Comparison of ENCODE assay signal across 11 mouse cellular contexts in the genomic region with DNA sequence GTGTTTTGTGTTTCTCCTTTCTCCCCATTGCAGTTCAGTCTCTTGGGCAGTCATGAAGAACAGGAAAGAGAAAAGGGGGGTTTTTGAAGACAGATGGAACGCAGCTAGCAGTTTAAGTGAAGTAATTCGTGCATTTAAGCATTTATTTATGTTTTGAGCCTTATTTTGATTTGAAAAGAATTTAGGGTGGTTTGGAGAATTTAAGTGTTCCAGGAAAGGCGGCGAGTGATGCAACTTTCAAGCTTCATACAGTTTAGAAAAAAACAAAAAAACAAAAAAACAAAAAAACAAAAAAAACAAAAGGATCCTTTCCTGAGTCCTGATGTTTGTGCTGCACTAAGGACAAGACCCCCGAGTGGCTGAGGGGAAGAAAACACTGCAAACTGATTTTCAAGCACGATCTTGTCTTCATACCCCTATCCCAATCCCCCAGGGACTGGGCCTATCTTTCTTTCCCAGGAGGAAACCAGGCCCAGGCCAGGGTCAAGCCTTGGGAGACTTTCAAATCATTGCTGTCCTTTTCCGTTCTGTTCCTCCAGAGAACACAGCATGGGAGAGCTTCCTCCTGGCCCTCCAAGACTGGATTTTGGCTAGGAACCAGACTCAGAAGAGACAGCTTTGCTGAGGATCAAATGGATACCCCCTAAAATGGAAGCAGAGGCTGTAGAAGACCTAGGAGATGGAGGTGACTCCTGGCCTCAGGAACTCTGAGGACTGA. TPM values are rescaled to one million over a fixed set of nuclear protein-coding genes. Genes with fewer than 3 reads are reported as not detected.
DNase-seq lines count a peak whose midpoint lies in the region; ATAC-seq and TF ChIP-seq lines count a peak whose summit lies in the region.
"Had no signal": no experiment of that assay in that cellular context is flagged by ENCODE, and none has a peak within 500 bp of the region (broad histone marks: within the 10 kb centered on the region; RNA-seq: fewer than 3 reads in every experiment).

No protein-coding gene starts in this region.

- H3K36me3 ChIP-seq in testis, adult 2 months (ENCODE audit: control insufficient read depth, insufficient read depth, low read length): no peaks in the 10 kb centered on the region
- no peaks in the 10 kb centered on the region for H3K36me3 ChIP-seq in stomach, embryonic 16.5 days (ENCODE audit: control insufficient read depth, insufficient read depth, low read length)

- no peaks in the 10 kb centered on the region; the same call in 1 of the 2 replicates for H3K9me3 ChIP-seq in stomach, embryonic 16.5 days (replicated peaks; ENCODE audit: control insufficient read depth, low read length)

- no peaks in the 10 kb centered on the region for H3K27me3 ChIP-seq in testis, adult 2 months (ENCODE audit: control insufficient read depth, insufficient read depth, low read length)
- H3K27me3 ChIP-seq in stomach, embryonic 16.5 days (ENCODE audit: control insufficient read depth, insufficient read depth, low read length): no peaks in the 10 kb centered on the region

- no peak for DNase-seq in gastrocnemius, adult 2 months
- DNase-seq in gastrocnemius, adult 8-10 months (ENCODE audit: low spot score in 2 of 2): no peak
- DNase-seq in testis, postnatal 10 days (ENCODE audit: low spot score): no peak
- DNase-seq in kidney, postnatal 10 days: peak; percentile 63
- no peak for DNase-seq in gastrocnemius, adult 18-20 months (ENCODE audit: low spot score)
- no peak for DNase-seq in thymus, adult 18-20 months

- no peak for TF ChIP-seq CTCF in gastrocnemius, adult 2 months (IDR thresholded peaks at IDR 0.05)
- no peak for TF ChIP-seq CTCF in testis, adult 2 months (IDR thresholded peaks at IDR 0.05; ENCODE audit: control insufficient read depth, insufficient read depth, insufficient replicate concordance, low read depth, low read length)

- 70% methylated on average over 7 of the region's 7 CpGs for WGBS in stomach, embryonic 16.5 days

- H3K4me1 ChIP-seq in testis, adult 2 months (ENCODE audit: control insufficient read depth, insufficient read depth, low read length): peaks cover 16% of the 10 kb centered on the region
- peaks cover 24% of the 10 kb centered on the region for H3K4me1 ChIP-seq in stomach, embryonic 16.5 days (ENCODE audit: control insufficient read depth, insufficient read depth, low read length)

- TF ChIP-seq POLR2A in testis, adult 2 months (IDR thresholded peaks at IDR 0.05; ENCODE audit: control insufficient read depth, low read depth, low read length): no peak

- no peak for ATAC-seq in stomach, embryonic 16.5 days (ENCODE audit: insufficient read depth, low FRiP score)

- H3K4me2 ChIP-seq in stomach, embryonic 16.5 days (ENCODE audit: low read depth, low read length): no peak overlapping the region

- H3K9ac ChIP-seq in stomach, embryonic 16.5 days (ENCODE audit: low read length): no peak overlapping the region

- no peak overlapping the region for H3K4me3 ChIP-seq in gastrocnemius, adult 2 months
- no peak overlapping the region for H3K4me3 ChIP-seq in testis, adult 2 months (ENCODE audit: control insufficient read depth, low read depth, low read length)
- no peak overlapping the region for H3K4me3 ChIP-seq in stomach, embryonic 16.5 days (replicated peaks; ENCODE audit: low read length)

- intact Hi-C loops in gastrocnemius, adult 2 months (cut with DNase I): no loop called here

- peak overlapping the region; percentile 83 for H3K27ac ChIP-seq in gastrocnemius, adult 2 months
- peak overlapping the region; percentile 43; the same call in 1 of the 2 replicates for H3K27ac ChIP-seq in testis, adult 2 months (ENCODE audit: control insufficient read depth, insufficient read depth, low read depth, low read length)
- H3K27ac ChIP-seq in stomach, embryonic 16.5 days (ENCODE audit: low read length): peak overlapping the region; percentile 69; the same call in 1 of the 2 replicates

RNA-seq across cellular contexts. Expression of gene Cfap45, which starts 5.9 kb away (rescaled TPM):
- total RNA-seq in gastrocnemius, adult 2 months (2021): not detected
- total RNA-seq in gastrocnemius, adult 8-10 months (2022): not detected
- polyA plus RNA-seq in testis, adult 2 months (2012; rRNA removed): 302 and 305 TPM in 2 replicates
- polyA plus RNA-seq in stomach, embryonic 16.5 days (2015; fragmentation: Nextera tagmentation; extraction: Ambion mirVana): 2.6 and 3.1 TPM in 2 replicates
- under 1 TPM in 1 of 2 experiments, not detected in 1; 0.47 TPM for total RNA-seq in gastrocnemius, adult 18-20 months (2021)
- total RNA-seq: megakaryocyte progenitor cell, adult 5-6 weeks had no signal

RNA-seq across cellular contexts. Expression of gene Tagln2, which starts 14.9 kb away (rescaled TPM):
- total RNA-seq in gastrocnemius, adult 2 months (2021): 10 to 100 TPM; 16.4 to 23.4 TPM
- 10 to 100 TPM in 3 of 4 experiments, 1 to 10 TPM in 1; 9.0 to 14.8 (median 10.9) TPM for total RNA-seq in gastrocnemius, adult 8-10 months (2022)
- polyA plus RNA-seq in testis, adult 2 months (2012; rRNA removed): 7.6 and 16.5 TPM in 2 replicates
- polyA plus RNA-seq in stomach, embryonic 16.5 days (2015; fragmentation: Nextera tagmentation; extraction: Ambion mirVana): 377 and 446 TPM in 2 replicates
- 10 to 100 TPM; 14.0 to 28.7 TPM for total RNA-seq in gastrocnemius, adult 18-20 months (2021)

RNA-seq across cellular contexts. Expression of gene Igsf9, which starts 33.1 kb away (rescaled TPM):
- total RNA-seq in gastrocnemius, adult 2 months (2021): under 1 TPM in 1 of 2 experiments, not detected in 1; 0.67 TPM
- total RNA-seq in gastrocnemius, adult 8-10 months (2022): under 1 TPM in 1 of 4 experiments, not detected in 3; 0.20 TPM
- polyA plus RNA-seq in testis, adult 2 months (2012; rRNA removed): 66.1 and 68.5 TPM in 2 replicates
- polyA plus RNA-seq in stomach, embryonic 16.5 days (2015; fragmentation: Nextera tagmentation; extraction: Ambion mirVana): 51.6 and 55.3 TPM in 2 replicates
- total RNA-seq in gastrocnemius, adult 18-20 months (2021): under 1 TPM in 1 of 2 experiments, not detected in 1; 0.19 TPM

RNA-seq across cellular contexts. Expression of gene Slamf9, which starts 39.6 kb away (rescaled TPM):
- under 1 TPM in 1 of 2 experiments, not detected in 1; 0.22 TPM for total RNA-seq in gastrocnemius, adult 2 months (2021)
- total RNA-seq in gastrocnemius, adult 8-10 months (2022): not detected
- 9.8 and 13.1 TPM in 2 replicates for polyA plus RNA-seq in testis, adult 2 months (2012; rRNA removed)
- 0.59 and 0.91 TPM in 2 replicates for polyA plus RNA-seq in stomach, embryonic 16.5 days (2015; fragmentation: Nextera tagmentation; extraction: Ambion mirVana)
- total RNA-seq in gastrocnemius, adult 18-20 months (2021): under 1 TPM; 0.28 to 0.30 TPM

RNA-seq across cellular contexts. Expression of gene Vsig8, which starts 41.0 kb away (rescaled TPM):
- total RNA-seq in gastrocnemius, adult 2 months (2021): not detected
- not detected for total RNA-seq in gastrocnemius, adult 8-10 months (2022)
- 12.1 and 14.1 TPM in 2 replicates for polyA plus RNA-seq in testis, adult 2 months (2012; rRNA removed)
- 1.6 and 2.5 TPM in 2 replicates for polyA plus RNA-seq in stomach, embryonic 16.5 days (2015; fragmentation: Nextera tagmentation; extraction: Ambion mirVana)
- not detected for total RNA-seq in gastrocnemius, adult 18-20 months (2021)
- total RNA-seq: gastrocnemius, postnatal 36 days; megakaryocyte progenitor cell, adult 5-6 weeks; neutrophil, adult 5-6 weeks had no signal
